Mouse (Mus musculus) limb, embryonic 15.5 days (tissue): Measurements from ENCODE around the gene Chrm2. TPM values are rescaled to one million over a fixed set of nuclear protein-coding genes. Genes with fewer than 3 reads are reported as not detected.

Experiments used
- ATAC-seq: fragments of 200-750 bp; cut with Nextera tagmentation; 2 replicates; pipeline ENCODE4 v1.8.0; 2017; ENCODE audit warnings: low read depth, moderate TSS enrichment; ENCODE audit not compliant: insufficient number of reproducible peaks, low FRiP score, low TSS enrichment
- H3K27ac ChIP-seq: fragments of 300-500 bp; sonication (generic); 2 replicates; pipeline ENCODE4 v1.5.1; 2015; ENCODE audit warnings: moderate library complexity, mild to moderate bottlenecking, inconsistent platforms
- H3K27me3 ChIP-seq: fragments of 300-500 bp; sonication (generic); 2 replicates; pipeline ENCODE4 v1.6.1; 2015; ENCODE audit warnings: inconsistent platforms
- H3K36me3 ChIP-seq: fragments of 300-500 bp; sonication (generic); 2 replicates; pipeline ENCODE4 v1.6.1; 2015; ENCODE audit warnings: inconsistent platforms
- H3K4me1 ChIP-seq: fragments of 300-500 bp; sonication (generic); 2 replicates; pipeline ENCODE4 v1.6.1; 2015; ENCODE audit warnings: inconsistent platforms
- H3K4me2 ChIP-seq: fragments of 300-500 bp; sonication (generic); 2 replicates; pipeline ENCODE4 v1.6.1; 2015; ENCODE audit warnings: mild to moderate bottlenecking, inconsistent platforms
- H3K4me3 ChIP-seq: fragments of 300-500 bp; sonication (generic); 2 replicates; pipeline ENCODE4 v1.5.1; 2015; ENCODE audit warnings: mild to moderate bottlenecking, inconsistent platforms
- H3K9ac ChIP-seq: fragments of 300-500 bp; sonication (generic); 2 replicates; pipeline ENCODE4 v1.6.1; 2015; ENCODE audit warnings: inconsistent platforms
- H3K9me3 ChIP-seq: fragments of 300-500 bp; sonication (generic); 2 replicates; pipeline ENCODE4 v1.6.1; 2016; ENCODE audit warnings: inconsistent platforms
- WGBS: fragments of 180-500 bp; shearing (Covaris S2); methylation state at CpG from one replicate; pipeline ENCODE4 v1.1.7; 2015; 5-methylcytosine and 5-hydroxymethylcytosine counted together
- microRNA counts: library from miRNA; unstranded; fragments of <30 nt; microRNA quantifications from one replicate; lab custom pipeline; 2016
- microRNA-seq: library from miRNA; unstranded; fragments of <30 nt; microRNA quantifications from one replicate; pipeline ENCODE4, GENCODE M21; 2016
- polyA plus RNA-seq: library from polyadenylated mRNA; unstranded; fragments of >200 nt; fragmentation: Nextera tagmentation; extraction: Ambion mirVana; gene quantifications from 2 replicates; pipeline ENCODE4 v1.2.1, GENCODE M21; 2015

Chrm2 gene
- polyA plus RNA-seq, 1 experiment from 2014 or later: 2.0 TPM

GRCm38 (mm10) chr6:36528509-36528908 is 140.6 kb downstream of the Chrm2 start:
- Histone ChIP-seq H3K4me2 (no peak overlapping the region), H3K4me3 (no peak overlapping the region), H3K27me3 (no peaks in the 10 kb centered on the region), H3K9ac (no peak overlapping the region), H3K36me3 (no peaks in the 10 kb centered on the region), H3K4me1 (no peaks in the 10 kb centered on the region), H3K9me3 (no peaks in the 10 kb centered on the region), H3K27ac (no peak overlapping the region)
- 69% methylated on average over 4 of the region's 4 CpGs for WGBS
- ATAC-seq: no peak

GRCm38 (mm10) chr6:36541247-36541646 is 153.4 kb downstream of the Chrm2 start:
- ATAC-seq: no peak
- Histone ChIP-seq H3K4me3 (no peak overlapping the region), H3K4me1 (no peaks in the 10 kb centered on the region), H3K27ac (no peak overlapping the region), H3K27me3 (no peaks in the 10 kb centered on the region), H3K4me2 (no peak overlapping the region), H3K9me3 (no peaks in the 10 kb centered on the region), H3K9ac (no peak overlapping the region), H3K36me3 (no peaks in the 10 kb centered on the region)
- 47% methylated on average over 6 of the region's 6 CpGs for WGBS

GRCm38 (mm10) chr6:36566886-36567285 is 179.0 kb downstream of the Chrm2 start:
- Histone ChIP-seq H3K36me3 (no peaks in the 10 kb centered on the region), H3K9ac (no peak overlapping the region), H3K4me1 (no peaks in the 10 kb centered on the region), H3K27me3 (no peaks in the 10 kb centered on the region), H3K27ac (no peak overlapping the region), H3K4me2 (no peak overlapping the region), H3K9me3 (no peaks in the 10 kb centered on the region), H3K4me3 (no peak overlapping the region)
- ATAC-seq: no peak
- WGBS: 69% methylated on average over 2 of the region's 2 CpGs

MicroRNAs encoded within 50 kb of the gene (microRNA counts, 519-probe panel; counts per million panel counts)
- 1,339 counts per million, percentile 12 among the panel's probes with 10 or more counts for microRNA mmu-miR-490 (lab: Ali Mortazavi, UCI)

Small RNA genes lying within 50 kb of the gene (microRNA-seq; reads per million reads assigned to microRNA genes)
- gene Mir490: 7.8 reads per million, percentile 21 among the genes with 10 or more reads in this experiment
